Mouse (Mus musculus): ENCODE measurements around the gene Als2. TPM values are rescaled to one million over a fixed set of nuclear protein-coding genes. Genes with fewer than 3 reads are reported as not detected.

The Als2 gene
- polyA plus RNA-seq, 2 experiments, result 3.7 to 4.1 TPM

DNA sequence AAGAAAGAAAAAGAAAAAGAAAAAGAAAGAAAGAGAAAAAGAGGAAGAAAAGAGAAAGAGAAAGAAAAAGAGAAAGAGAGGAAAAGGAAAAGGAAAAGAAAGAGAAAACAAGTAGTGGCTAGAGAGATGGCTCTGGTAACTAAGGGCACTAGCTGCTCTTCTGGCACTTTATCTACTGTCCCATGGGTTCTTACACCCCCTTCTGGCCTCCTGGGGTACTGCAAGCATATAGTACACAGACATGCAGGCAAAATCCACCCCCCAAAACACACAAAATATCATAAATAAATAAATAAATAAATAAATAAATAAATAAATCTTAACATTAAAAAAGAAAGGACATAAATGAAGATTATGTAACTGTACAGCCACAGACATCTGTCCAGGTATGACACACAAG lies 94.2 kb downstream of the Als2 start:
- Histone ChIP-seq H3K4me3 (ENCODE audit: insufficient read depth in 1 of 2, low read depth in 2 of 2, low read length in 2 of 2) (no peak overlapping the region), H3K27ac (no peak overlapping the region), H3K36me3 (replicated peaks; ENCODE audit: control insufficient read depth, insufficient read depth, low read depth) (no peaks in the 10 kb centered on the region), H3K4me1 (replicated peaks; ENCODE audit: control insufficient read depth in 2 of 2, insufficient read depth in 2 of 2, low read length in 1 of 2) (no peaks in the 10 kb centered on the region), H3K9me3 (ENCODE audit: control insufficient read depth, low read length) (no peaks in the 10 kb centered on the region), H3K9ac (replicated peaks) (no peak overlapping the region), H3K27me3 (ENCODE audit: control insufficient read depth, insufficient read depth, low read length) (no peaks in the 10 kb centered on the region), H3K4me2 (ENCODE audit: low read depth) (no peak overlapping the region)
- ATAC-seq (ENCODE audit: insufficient read depth), result no peak
- DNase-seq (ENCODE audit: low read depth in 3 of 3, low spot score in 3 of 3), result peak; percentile 34 to 43 (median 39)
- no peak for TF ChIP-seq EP300 (IDR thresholded peaks at IDR 0.05; ENCODE audit: low read depth)
- peak; percentile 79 for TF ChIP-seq CTCF (IDR thresholded peaks at IDR 0.05; ENCODE audit: low read depth)

DNA sequence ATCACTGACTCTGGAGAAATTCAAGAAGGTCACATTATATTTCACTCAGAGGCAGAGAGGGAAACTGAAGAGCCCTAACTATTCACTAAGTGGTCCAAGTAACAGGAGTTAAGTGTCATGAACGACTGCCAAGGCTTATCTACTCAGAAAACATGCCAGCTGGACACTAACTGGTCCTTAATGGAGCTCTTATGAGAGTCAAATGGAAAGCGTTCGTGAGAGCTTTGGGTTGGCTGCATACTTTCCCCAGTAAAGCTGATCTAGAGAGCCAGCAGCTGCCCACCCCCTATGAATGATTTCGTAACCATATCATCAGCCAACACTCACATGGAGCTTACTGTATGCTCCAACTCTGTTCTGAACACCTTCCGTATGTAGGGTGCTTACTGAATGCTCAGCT lies 102.6 kb downstream of the Als2 start:
- TF ChIP-seq EP300 (IDR thresholded peaks at IDR 0.05; ENCODE audit: low read depth), result no peak
- TF ChIP-seq CTCF (IDR thresholded peaks at IDR 0.05; ENCODE audit: low read depth), result no peak
- H3K4me2 ChIP-seq (ENCODE audit: low read depth), result no peak overlapping the region
- H3K4me1 ChIP-seq (replicated peaks; ENCODE audit: control insufficient read depth in 2 of 2, insufficient read depth in 2 of 2, low read length in 1 of 2), result peaks cover 0 to 2% of the 10 kb centered on the region in 2 experiments; a peak in 1 of 4 replicates
- ATAC-seq (ENCODE audit: insufficient read depth) (no peak), DNase-seq (ENCODE audit: low read depth in 3 of 3, low spot score in 3 of 3) (no peak)
- 57% methylated on average over 5 of the region's 5 CpGs for WGBS (ENCODE audit: insufficient replicate concordance)
- no peak overlapping the region for H3K4me3 ChIP-seq (ENCODE audit: insufficient read depth in 1 of 2, low read depth in 2 of 2, low read length in 2 of 2)
- no peak overlapping the region for H3K27ac ChIP-seq
- H3K9ac ChIP-seq (replicated peaks), result no peak overlapping the region
- no peaks in the 10 kb centered on the region for H3K9me3 ChIP-seq (ENCODE audit: control insufficient read depth, low read length)
- no peaks in the 10 kb centered on the region for H3K36me3 ChIP-seq (replicated peaks; ENCODE audit: control insufficient read depth, insufficient read depth, low read depth)
- no peaks in the 10 kb centered on the region for H3K27me3 ChIP-seq (ENCODE audit: control insufficient read depth, insufficient read depth, low read length)

DNA sequence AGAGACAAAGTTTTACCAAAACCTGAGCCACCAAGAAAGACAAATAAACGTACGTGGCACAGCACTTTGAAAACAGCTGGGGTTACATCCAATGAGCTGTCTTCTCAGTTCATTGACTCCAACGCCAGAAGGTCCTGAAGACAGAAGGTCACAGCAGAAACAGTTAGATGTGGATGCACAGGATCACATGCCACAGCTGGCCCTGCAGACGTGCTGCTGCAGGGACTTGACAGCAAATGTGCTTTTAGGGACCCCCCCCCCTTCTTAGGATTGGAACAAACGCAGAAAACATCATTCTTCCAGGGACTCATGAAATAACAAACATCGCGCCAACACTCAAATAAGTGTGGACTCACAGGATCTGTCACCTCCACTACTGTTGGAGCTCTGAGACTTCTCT lies 108.2 kb downstream of the Als2 start:
- Histone ChIP-seq H3K9me3 (ENCODE audit: control insufficient read depth, low read length) (no peaks in the 10 kb centered on the region), H3K36me3 (replicated peaks; ENCODE audit: control insufficient read depth, insufficient read depth, low read depth) (no peaks in the 10 kb centered on the region), H3K9ac (replicated peaks) (no peak overlapping the region), H3K4me1 (replicated peaks; ENCODE audit: control insufficient read depth in 2 of 2, insufficient read depth in 2 of 2, low read length in 1 of 2) (no peaks in the 10 kb centered on the region), H3K4me2 (ENCODE audit: low read depth) (no peak overlapping the region), H3K27me3 (ENCODE audit: control insufficient read depth, insufficient read depth, low read length) (no peaks in the 10 kb centered on the region), H3K4me3 (ENCODE audit: insufficient read depth in 1 of 2, low read depth in 2 of 2, low read length in 2 of 2) (no peak overlapping the region), H3K27ac (no peak overlapping the region)
- WGBS (ENCODE audit: insufficient replicate concordance), result 66% methylated on average over 7 of the region's 7 CpGs
- TF ChIP-seq CTCF (IDR thresholded peaks at IDR 0.05; ENCODE audit: low read depth), result no peak
- no peak for TF ChIP-seq EP300 (IDR thresholded peaks at IDR 0.05; ENCODE audit: low read depth)
- DNase-seq (ENCODE audit: low read depth in 3 of 3, low spot score in 3 of 3), result no peak
- ATAC-seq (ENCODE audit: insufficient read depth), result no peak

DNA sequence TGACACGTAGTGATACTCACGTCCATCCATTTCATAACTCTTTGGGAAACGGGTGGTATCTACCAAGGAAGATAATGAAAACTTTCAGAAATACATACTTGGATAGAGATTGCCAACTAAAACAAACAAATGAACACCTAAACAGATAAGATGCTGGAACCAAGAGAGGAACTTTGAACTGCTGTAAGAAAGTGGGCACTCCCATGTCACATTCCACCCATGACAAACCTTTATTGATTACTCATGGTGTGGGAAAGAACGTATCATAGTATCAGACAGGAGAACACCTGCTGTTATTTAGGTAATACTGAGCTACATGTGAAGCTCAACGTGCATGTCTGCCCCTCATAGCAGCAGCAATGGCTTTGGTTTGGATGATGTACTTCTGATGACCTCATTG lies 111.5 kb downstream of the Als2 start:
- TF ChIP-seq EP300 (IDR thresholded peaks at IDR 0.05; ENCODE audit: low read depth) (no peak), CTCF (IDR thresholded peaks at IDR 0.05; ENCODE audit: low read depth) (no peak)
- H3K27me3 ChIP-seq (ENCODE audit: control insufficient read depth, insufficient read depth, low read length), result no peaks in the 10 kb centered on the region
- H3K36me3 ChIP-seq (replicated peaks; ENCODE audit: control insufficient read depth, insufficient read depth, low read depth), result no peaks in the 10 kb centered on the region
- ATAC-seq (ENCODE audit: insufficient read depth), result no peak
- 52% methylated on average over 5 of the region's 5 CpGs for WGBS (ENCODE audit: insufficient replicate concordance)
- no peaks in the 10 kb centered on the region for H3K9me3 ChIP-seq (ENCODE audit: control insufficient read depth, low read length)
- H3K4me3 ChIP-seq (ENCODE audit: insufficient read depth in 1 of 2, low read depth in 2 of 2, low read length in 2 of 2), result no peak overlapping the region
- no peak overlapping the region for H3K27ac ChIP-seq
- H3K4me1 ChIP-seq (replicated peaks; ENCODE audit: control insufficient read depth in 2 of 2, insufficient read depth in 2 of 2, low read length in 1 of 2), result 0 out of 4 replicates have a peak, but pooled peaks cover 0 to under 1% of the 10 kb centered on the region in 2 experiments
- H3K9ac ChIP-seq (replicated peaks), result no peak overlapping the region
- H3K4me2 ChIP-seq (ENCODE audit: low read depth), result no peak overlapping the region
- no peak for DNase-seq (ENCODE audit: low read depth in 3 of 3, low spot score in 3 of 3)

DNA sequence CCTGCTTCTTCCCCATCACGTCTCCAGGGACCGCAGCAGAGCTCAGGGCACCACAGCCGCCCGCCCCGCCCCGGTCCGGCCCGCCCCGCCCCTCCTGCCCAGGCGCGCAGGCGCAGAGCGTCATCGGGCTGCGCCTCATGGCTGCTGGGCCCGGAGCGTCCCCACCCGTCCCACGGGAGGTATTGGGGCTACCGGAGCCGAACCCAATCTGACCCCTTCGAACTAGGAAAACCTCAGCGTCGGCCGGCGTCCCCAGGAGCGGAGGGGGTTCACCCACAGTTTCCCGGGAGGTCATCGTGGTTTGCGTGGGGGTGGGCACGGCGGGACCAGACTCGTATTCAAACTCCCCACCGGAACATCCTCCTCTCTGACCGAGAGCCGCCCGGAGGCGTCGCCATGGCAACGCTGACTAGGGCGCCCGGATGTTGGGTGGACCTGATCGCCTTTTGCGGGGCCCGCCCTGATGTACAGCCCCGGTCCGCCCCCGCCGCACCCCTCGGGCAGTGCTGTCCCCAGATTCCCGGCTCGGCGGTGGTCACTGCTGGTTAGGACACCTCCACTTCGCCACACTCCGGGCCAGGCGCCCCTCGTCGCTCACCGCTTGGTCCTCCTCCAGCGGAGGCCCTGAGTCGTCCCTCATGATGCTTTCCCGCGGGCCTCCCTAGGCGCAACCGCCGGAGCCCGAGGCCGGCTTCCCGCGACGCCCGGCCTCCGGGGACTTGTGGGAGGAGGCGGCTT lies 117.1 kb downstream of the Als2 start, which contains the start of gene Tmem237:
Tmem237 (minus strand) TSS at position 689 of the 738 bp plus-strand sequence.
- peak; percentile 68 to 74 (median 70) for DNase-seq (ENCODE audit: low read depth in 3 of 3, low spot score in 3 of 3)
- TF ChIP-seq CTCF (IDR thresholded peaks at IDR 0.05; ENCODE audit: low read depth), result no peak
- TF ChIP-seq EP300 (IDR thresholded peaks at IDR 0.05; ENCODE audit: low read depth), result no peak
- H3K27me3 ChIP-seq (ENCODE audit: control insufficient read depth, insufficient read depth, low read length), result no peaks in the 10 kb centered on the region
- H3K27ac ChIP-seq, result no peak within 1 kb of the TSS
- no peaks in the 10 kb centered on the region for H3K36me3 ChIP-seq (replicated peaks; ENCODE audit: control insufficient read depth, insufficient read depth, low read depth)
- H3K9ac ChIP-seq (replicated peaks), result peak within 1 kb of the TSS; percentile 61
- H3K9me3 ChIP-seq (ENCODE audit: control insufficient read depth, low read length), result no peaks in the 10 kb centered on the region
- ATAC-seq (ENCODE audit: insufficient read depth), result peak; percentile 97
- peaks cover 0 to 6% of the 10 kb centered on the region in 2 experiments; a peak in 3 of 4 replicates for H3K4me1 ChIP-seq (replicated peaks; ENCODE audit: control insufficient read depth in 2 of 2, insufficient read depth in 2 of 2, low read length in 1 of 2)
- peak within 1 kb of the TSS; percentile 69 for H3K4me2 ChIP-seq (ENCODE audit: low read depth)
- under 1% methylated on average over 74 of the region's 74 CpGs for WGBS (ENCODE audit: insufficient replicate concordance)
- H3K4me3 ChIP-seq (ENCODE audit: insufficient read depth in 1 of 2, low read depth in 2 of 2, low read length in 2 of 2), result peak within 1 kb of the TSS; percentile 59 to 80

Other genes with a start within 250 kb of the Als2 start
- not detected in 2 replicates for gene C2cd6, start 142.3 kb downstream of the Als2 start, polyA plus RNA-seq (2012; rRNA removed)
- gene C2cd6, start 142.3 kb downstream of the Als2 start, polyA plus RNA-seq (2014; fragmentation: Nextera tagmentation; extraction: Ambion mirVana), result 0.04 TPM in 1 of 2 replicates, not detected in the other
- gene Tmem237, start 116.8 kb downstream of the Als2 start, polyA plus RNA-seq (2012; rRNA removed), result 3.1 and 4.3 TPM in 2 replicates
- gene Tmem237, start 116.8 kb downstream of the Als2 start, polyA plus RNA-seq (2014; fragmentation: Nextera tagmentation; extraction: Ambion mirVana), result 6.5 and 6.9 TPM in 2 replicates
- 0.39 and 0.50 TPM in 2 replicates for gene Mpp4, start 73.8 kb downstream of the Als2 start, polyA plus RNA-seq (2012; rRNA removed)
- gene Mpp4, start 73.8 kb downstream of the Als2 start, polyA plus RNA-seq (2014; fragmentation: Nextera tagmentation; extraction: Ambion mirVana), result 0.20 and 0.29 TPM in 2 replicates
- gene Cdk15, start 19.7 kb upstream of the Als2 start, polyA plus RNA-seq (2012; rRNA removed), result not detected in 2 replicates
- gene Cdk15, start 19.7 kb upstream of the Als2 start, polyA plus RNA-seq (2014; fragmentation: Nextera tagmentation; extraction: Ambion mirVana), result 0.27 TPM in 1 of 2 replicates, not detected in the other
- 2.4 and 2.6 TPM in 2 replicates for gene Fzd7, start 245.2 kb upstream of the Als2 start, polyA plus RNA-seq (2012; rRNA removed)
- gene Fzd7, start 245.2 kb upstream of the Als2 start, polyA plus RNA-seq (2014; fragmentation: Nextera tagmentation; extraction: Ambion mirVana), result 1.3 and 1.5 TPM in 2 replicates

All from liver, embryonic 14.5 days (tissue).